Mouse (Mus musculus) midbrain, embryonic 12.5 days (tissue): ENCODE data around the gene Ap1g2. TPM values are rescaled to one million over a fixed set of nuclear protein-coding genes. Genes with fewer than 3 reads are reported as not detected.

Source experiments
- ATAC-seq: fragments of 200-750 bp; cut with Nextera tagmentation; 2 replicates; pipeline ENCODE4 v1.8.0; 2017; ENCODE audit warnings: low read depth, moderate TSS enrichment, moderate library complexity; ENCODE audit not compliant: low FRiP score
- H3K27ac ChIP-seq: fragments of 300-500 bp; sonication (generic); replicated peaks from 2 replicates; pipeline ENCODE4 v1.5.1; 2016; ENCODE audit warnings: mild to moderate bottlenecking
- H3K27me3 ChIP-seq: fragments of 300-500 bp; sonication (generic); 2 replicates; pipeline ENCODE4 v1.6.1; 2016; ENCODE audit warnings: mild to moderate bottlenecking
- H3K36me3 ChIP-seq: fragments of 300-500 bp; sonication (generic); 2 replicates; pipeline ENCODE4 v1.6.1; 2016
- H3K4me1 ChIP-seq: fragments of 300-500 bp; sonication (generic); 2 replicates; pipeline ENCODE4 v1.6.1; 2016
- H3K4me2 ChIP-seq: fragments of 300-500 bp; sonication (generic); replicated peaks from 2 replicates; pipeline ENCODE4 v1.6.1; 2016; ENCODE audit warnings: mild to moderate bottlenecking, moderate library complexity
- H3K4me3 ChIP-seq: fragments of 300-500 bp; sonication (generic); 2 replicates; pipeline ENCODE4 v1.5.1; 2016; ENCODE audit warnings: mild to moderate bottlenecking
- H3K9ac ChIP-seq: fragments of 300-500 bp; sonication (generic); replicated peaks from 2 replicates; pipeline ENCODE4 v1.6.1; 2016; ENCODE audit warnings: mild to moderate bottlenecking, moderate library complexity
- H3K9me3 ChIP-seq: fragments of 300-500 bp; sonication (generic); 2 replicates; pipeline ENCODE4 v1.6.1; 2016; ENCODE audit warnings: mild to moderate bottlenecking
- WGBS: fragments of 180-500 bp; shearing (Covaris S2); methylation state at CpG from one replicate; pipeline ENCODE4 v1.1.7; 2016; 5-methylcytosine and 5-hydroxymethylcytosine counted together
- polyA plus RNA-seq: library from polyadenylated mRNA; unstranded; fragments of >200 nt; fragmentation: Nextera tagmentation; extraction: Ambion mirVana; gene quantifications from 2 replicates; pipeline ENCODE4 v1.2.1, GENCODE M21; 2016

Ap1g2 gene
- polyA plus RNA-seq, 1 experiment from 2014 or later: 10.9 TPM

- no peak overlapping the region for H3K9ac ChIP-seq
- no peaks in the 10 kb centered on the region for H3K36me3 ChIP-seq
- WGBS: 87% methylated on average over 9 of the region's 9 CpGs
- ATAC-seq: peak; percentile 50
- peaks cover 21% of the 10 kb centered on the region; the same call in 1 of the 2 replicates for H3K4me1 ChIP-seq
- H3K27ac ChIP-seq: 0 out of 2 replicates have a peak overlapping the region, but pooled peaks have one; percentile 15
- no peak overlapping the region for H3K4me2 ChIP-seq
- no peak overlapping the region for H3K4me3 ChIP-seq
- H3K9me3 ChIP-seq: no peaks in the 10 kb centered on the region
- H3K27me3 ChIP-seq: no peaks in the 10 kb centered on the region
Measured at GRCm38 (mm10) chr14:55052496-55052895, 53.9 kb downstream of the Ap1g2 start.

Other genes with a start within 250 kb of the Ap1g2 start
- gene Homez, start 235.6 kb downstream of the Ap1g2 start, polyA plus RNA-seq: 16.4 and 18.6 TPM in 2 replicates
- 0.80 and 1.6 TPM in 2 replicates for gene Ppp1r3e, start 229.0 kb downstream of the Ap1g2 start, polyA plus RNA-seq
- gene Bcl2l2, start 223.2 kb downstream of the Ap1g2 start, polyA plus RNA-seq: 2.7 and 3.7 TPM in 2 replicates
- 0.22 TPM in 1 of 2 replicates, not detected in the other for gene Gm20521, start 223.2 kb downstream of the Ap1g2 start, polyA plus RNA-seq
- gene Pabpn1, start 214.1 kb downstream of the Ap1g2 start, polyA plus RNA-seq: 199 and 238 TPM in 2 replicates
- 110 and 125 TPM in 2 replicates for gene Slc22a17, start 193.5 kb downstream of the Ap1g2 start, polyA plus RNA-seq
- gene Efs, start 180.5 kb downstream of the Ap1g2 start, polyA plus RNA-seq: 36.0 and 38.6 TPM in 2 replicates
- not detected in 2 replicates for gene Il25, start 173.9 kb downstream of the Ap1g2 start, polyA plus RNA-seq
- 1.2 and 2.2 TPM in 2 replicates for gene Cmtm5, start 170.3 kb downstream of the Ap1g2 start, polyA plus RNA-seq
- 0.99 and 1.1 TPM in 2 replicates for gene Myh6, start 139.7 kb downstream of the Ap1g2 start, polyA plus RNA-seq
- gene Gm17428, start 129.7 kb downstream of the Ap1g2 start, polyA plus RNA-seq: not detected in 2 replicates
- 2.3 and 4.1 TPM in 2 replicates for gene Myh7, start 112.0 kb downstream of the Ap1g2 start, polyA plus RNA-seq
- gene Ngdn, start 91.1 kb downstream of the Ap1g2 start, polyA plus RNA-seq: 65.7 and 69.6 TPM in 2 replicates
- 26.2 and 30.2 TPM in 2 replicates for gene Zfhx2, start 14.3 kb downstream of the Ap1g2 start, polyA plus RNA-seq
- gene Thtpa, start 11.8 kb downstream of the Ap1g2 start, polyA plus RNA-seq: 26.6 and 27.3 TPM in 2 replicates
- gene Jph4, start 10.3 kb upstream of the Ap1g2 start, polyA plus RNA-seq: 7.2 and 9.9 TPM in 2 replicates
- 0.23 TPM in 1 of 2 replicates, not detected in the other for gene Dhrs2, start 115.4 kb upstream of the Ap1g2 start, polyA plus RNA-seq